Mouse (Mus musculus): ENCODE measurements around the gene Cxcl15. TPM values are rescaled to one million over a fixed set of nuclear protein-coding genes. Genes with fewer than 3 reads are reported as not detected.
"Not testable (repeated sequence)": the region's sequence is repeated elsewhere in the genome, so short reads cannot be mapped to it uniquely, and the experiment has no call there.

The Cxcl15 gene
- polyA plus RNA-seq, 1 experiment from 2014 or later: 0.61 TPM

GRCm38 (mm10) chr5:90834436-90834835, 40.1 kb downstream of the Cxcl15 start:
- no peak overlapping the region for H3K4me2 ChIP-seq (replicated peaks; ENCODE audit: low read depth, low read length)
- no peak overlapping the region for H3K9ac ChIP-seq (replicated peaks; ENCODE audit: low read length)
- H3K36me3 ChIP-seq (ENCODE audit: insufficient read depth, low read length): no peaks in the 10 kb centered on the region
- no peaks in the 10 kb centered on the region for H3K27me3 ChIP-seq (ENCODE audit: insufficient read depth, low read length)
- H3K4me1 ChIP-seq (ENCODE audit: insufficient read depth, low read length): no peaks in the 10 kb centered on the region
- 81% methylated on average over 4 of the region's 4 CpGs for WGBS
- H3K27ac ChIP-seq (ENCODE audit: low read length): no peak overlapping the region
- no peak for ATAC-seq (ENCODE audit: low FRiP score, low TSS enrichment)
- H3K4me3 ChIP-seq (ENCODE audit: low read length): no peak overlapping the region
- H3K9me3 ChIP-seq (ENCODE audit: low read length): no peaks in the 10 kb centered on the region

GRCm38 (mm10) chr5:90838582-90838981, 44.2 kb downstream of the Cxcl15 start:
- H3K27ac ChIP-seq (ENCODE audit: low read length): no peak overlapping the region
- H3K4me1 ChIP-seq (ENCODE audit: insufficient read depth, low read length): no peaks in the 10 kb centered on the region
- WGBS: 76% methylated on average over 5 of the region's 5 CpGs

GRCm38 (mm10) chr5:90840902-90841869, 46.9 kb downstream of the Cxcl15 start:
- Histone ChIP-seq H3K27me3 (ENCODE audit: insufficient read depth, low read length) (no peaks in the 10 kb centered on the region), H3K9ac (replicated peaks; ENCODE audit: low read length) (no peak overlapping the region), H3K4me3 (ENCODE audit: low read length) (no peak overlapping the region), H3K27ac (ENCODE audit: low read length) (no peak overlapping the region), H3K4me1 (ENCODE audit: insufficient read depth, low read length) (no peaks in the 10 kb centered on the region), H3K4me2 (replicated peaks; ENCODE audit: low read depth, low read length) (no peak overlapping the region), H3K9me3 (ENCODE audit: low read length) (no peaks in the 10 kb centered on the region), H3K36me3 (ENCODE audit: insufficient read depth, low read length) (no peaks in the 10 kb centered on the region)
- WGBS: 77% methylated on average over 7 of the region's 7 CpGs
- ATAC-seq (ENCODE audit: low FRiP score, low TSS enrichment): no peak

More at GRCm38 (mm10) chr5:90838582-90838981, 44.2 kb downstream of the Cxcl15 start:
- Histone ChIP-seq H3K9me3 (ENCODE audit: low read length) (no peaks in the 10 kb centered on the region), H3K4me3 (ENCODE audit: low read length) (no peak overlapping the region), H3K36me3 (ENCODE audit: insufficient read depth, low read length) (no peaks in the 10 kb centered on the region), H3K27me3 (ENCODE audit: insufficient read depth, low read length) (no peaks in the 10 kb centered on the region), H3K9ac (replicated peaks; ENCODE audit: low read length) (no peak overlapping the region), H3K4me2 (replicated peaks; ENCODE audit: low read depth, low read length) (no peak overlapping the region)
- ATAC-seq (ENCODE audit: low FRiP score, low TSS enrichment): no peak

GRCm38 (mm10) chr5:90843891-90844290, 49.6 kb downstream of the Cxcl15 start:
- Histone ChIP-seq H3K9me3 (ENCODE audit: low read length) (no peaks in the 10 kb centered on the region; the same call in 1 of the 2 replicates), H3K4me1 (ENCODE audit: insufficient read depth, low read length) (no peaks in the 10 kb centered on the region), H3K4me2 (replicated peaks; ENCODE audit: low read depth, low read length) (no peak overlapping the region), H3K4me3 (ENCODE audit: low read length) (no peak overlapping the region), H3K27me3 (ENCODE audit: insufficient read depth, low read length) (no peaks in the 10 kb centered on the region), H3K9ac (replicated peaks; ENCODE audit: low read length) (no peak overlapping the region), H3K27ac (ENCODE audit: low read length) (no peak overlapping the region), H3K36me3 (ENCODE audit: insufficient read depth, low read length) (no peaks in the 10 kb centered on the region)
- 78% methylated on average over 3 of the region's 3 CpGs for WGBS
- no peak for ATAC-seq (ENCODE audit: low FRiP score, low TSS enrichment)

- not testable (repeated sequence) for ATAC-seq (ENCODE audit: low FRiP score, low TSS enrichment); H3K27me3 ChIP-seq (ENCODE audit: insufficient read depth, low read length); H3K9ac ChIP-seq (replicated peaks; ENCODE audit: low read length); H3K9me3 ChIP-seq (ENCODE audit: low read length); H3K4me3 ChIP-seq (ENCODE audit: low read length); H3K36me3 ChIP-seq (ENCODE audit: insufficient read depth, low read length); H3K27ac ChIP-seq (ENCODE audit: low read length); H3K4me2 ChIP-seq (replicated peaks; ENCODE audit: low read depth, low read length); H3K4me1 ChIP-seq (ENCODE audit: insufficient read depth, low read length)
- WGBS: 94% methylated on average over 7 of the region's 7 CpGs
Observed at GRCm38 (mm10) chr5:90850096-90850495, 55.8 kb downstream of the Cxcl15 start.

DNA sequence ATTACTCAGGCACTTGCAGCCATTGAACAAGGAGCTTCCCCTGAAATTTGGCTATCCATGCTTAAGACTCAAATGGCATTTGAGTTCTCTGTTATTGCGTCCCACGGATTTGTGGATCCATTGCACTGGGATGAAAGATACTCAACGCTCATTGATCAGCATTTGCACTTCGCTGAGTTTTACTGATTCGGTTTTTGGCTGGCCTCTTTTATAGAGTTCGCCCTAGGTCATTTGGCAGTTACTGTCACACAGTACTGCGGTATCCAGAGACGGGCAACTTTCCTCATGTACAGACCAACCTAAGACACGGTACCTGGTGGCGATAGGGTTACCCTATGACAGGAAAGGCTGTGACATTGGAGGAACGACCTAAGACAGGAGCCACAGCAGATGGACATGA, 57.1 kb downstream of the Cxcl15 start:
- not testable (repeated sequence) for H3K27me3 ChIP-seq (ENCODE audit: insufficient read depth, low read length); ATAC-seq (ENCODE audit: low FRiP score, low TSS enrichment); H3K4me2 ChIP-seq (replicated peaks; ENCODE audit: low read depth, low read length); H3K4me1 ChIP-seq (ENCODE audit: insufficient read depth, low read length); H3K9me3 ChIP-seq (ENCODE audit: low read length); H3K4me3 ChIP-seq (ENCODE audit: low read length); H3K36me3 ChIP-seq (ENCODE audit: insufficient read depth, low read length); H3K27ac ChIP-seq (ENCODE audit: low read length); H3K9ac ChIP-seq (replicated peaks; ENCODE audit: low read length)
- 95% methylated on average over 11 of the region's 11 CpGs for WGBS

Small RNA genes within 50 kb of the gene (microRNA-seq; reads per million reads assigned to microRNA genes)
- gene Gm24322: not detected

Other genes with a start within 250 kb of the Cxcl15 start
- 0.35 and 0.39 TPM in 2 replicates for gene 5830473C10Rik, start 233.4 kb upstream of the Cxcl15 start, polyA plus RNA-seq (2015; fragmentation: Nextera tagmentation; extraction: Ambion mirVana)
- 18.1 and 18.9 TPM in 2 replicates for gene Rassf6, start 153.9 kb upstream of the Cxcl15 start, polyA plus RNA-seq (2015; fragmentation: Nextera tagmentation; extraction: Ambion mirVana)
- 0.14 TPM in 1 of 2 replicates, not detected in the other for gene Cxcl5, start 35.2 kb upstream of the Cxcl15 start, polyA plus RNA-seq (2015; fragmentation: Nextera tagmentation; extraction: Ambion mirVana)
- 1.5 and 1.9 TPM in 2 replicates for gene Ppbp, start 26.0 kb upstream of the Cxcl15 start, polyA plus RNA-seq (2015; fragmentation: Nextera tagmentation; extraction: Ambion mirVana)
- gene Pf4, start 22.1 kb upstream of the Cxcl15 start, polyA plus RNA-seq (2015; fragmentation: Nextera tagmentation; extraction: Ambion mirVana): 39.7 and 44.8 TPM in 2 replicates
- not detected in 2 replicates for gene Cxcl3, start 8.4 kb upstream of the Cxcl15 start, polyA plus RNA-seq (2015; fragmentation: Nextera tagmentation; extraction: Ambion mirVana)
- 0.75 and 1.5 TPM in 2 replicates for gene Cxcl1, start 96.7 kb downstream of the Cxcl15 start, polyA plus RNA-seq (2015; fragmentation: Nextera tagmentation; extraction: Ambion mirVana)
- gene Cxcl2, start 109.3 kb downstream of the Cxcl15 start, polyA plus RNA-seq (2015; fragmentation: Nextera tagmentation; extraction: Ambion mirVana): 0.10 TPM in 1 of 2 replicates, not detected in the other
- 40.0 and 41.5 TPM in 2 replicates for gene Mthfd2l, start 136.6 kb downstream of the Cxcl15 start, polyA plus RNA-seq (2015; fragmentation: Nextera tagmentation; extraction: Ambion mirVana)
- gene Epgn, start 232.9 kb downstream of the Cxcl15 start, polyA plus RNA-seq (2015; fragmentation: Nextera tagmentation; extraction: Ambion mirVana): 0.09 and 0.11 TPM in 2 replicates

Measured in kidney, embryonic 16.5 days (tissue).